Mouse (Mus musculus) lung, postnatal 14 days (tissue): ENCODE measurements around the gene Agap1.

Experiments used
- DNase-seq: peaks from one replicate; pipeline ENCODE4 v3.0.0; 2021

Gene Agap1

GRCm38 (mm10) chr1:89676411-89676810 lies 221.8 kb downstream of the Agap1 start:
- DNase-seq: peak; percentile 51

GRCm38 (mm10) chr1:89680673-89681072 lies 226.1 kb downstream of the Agap1 start:
- no peak for DNase-seq

GRCm38 (mm10) chr1:89688914-89689313 lies 234.3 kb downstream of the Agap1 start:
- no peak for DNase-seq

GRCm38 (mm10) chr1:89689544-89690212 lies 235.1 kb downstream of the Agap1 start:
- no peak for DNase-seq

GRCm38 (mm10) chr1:89691096-89691495 lies 236.5 kb downstream of the Agap1 start:
- DNase-seq: no peak

GRCm38 (mm10) chr1:89692420-89692819 lies 237.8 kb downstream of the Agap1 start:
- no peak for DNase-seq

- no peak for DNase-seq
Observed at GRCm38 (mm10) chr1:89694916-89695315, 240.3 kb downstream of the Agap1 start.

- no peak for DNase-seq
Observed at GRCm38 (mm10) chr1:89697241-89697640, 242.6 kb downstream of the Agap1 start.

GRCm38 (mm10) chr1:89700166-89700565 lies 245.6 kb downstream of the Agap1 start:
- no peak for DNase-seq

- DNase-seq: no peak
Observed at GRCm38 (mm10) chr1:89701162-89701730, 246.6 kb downstream of the Agap1 start.

- no peak for DNase-seq
Observed at GRCm38 (mm10) chr1:89703294-89703693, 248.7 kb downstream of the Agap1 start.

- DNase-seq: no peak
Observed at GRCm38 (mm10) chr1:89705670-89706069, 251.1 kb downstream of the Agap1 start.

GRCm38 (mm10) chr1:89706862-89707261 lies 252.3 kb downstream of the Agap1 start:
- no peak for DNase-seq

- no peak for DNase-seq
Observed at GRCm38 (mm10) chr1:89707756-89708480, 253.3 kb downstream of the Agap1 start.

GRCm38 (mm10) chr1:89709824-89710223 lies 255.2 kb downstream of the Agap1 start:
- DNase-seq: no peak

GRCm38 (mm10) chr1:89713681-89714080 lies 259.1 kb downstream of the Agap1 start:
- DNase-seq: no peak

GRCm38 (mm10) chr1:89714165-89714980 lies 259.8 kb downstream of the Agap1 start:
- DNase-seq: no peak

GRCm38 (mm10) chr1:89716234-89716633 lies 261.6 kb downstream of the Agap1 start:
- no peak for DNase-seq

- peak; percentile 48 for DNase-seq
Observed at GRCm38 (mm10) chr1:89717100-89717499, 262.5 kb downstream of the Agap1 start.

- DNase-seq: peak; percentile 11
Observed at GRCm38 (mm10) chr1:89718782-89719403, 264.3 kb downstream of the Agap1 start.

GRCm38 (mm10) chr1:89724141-89724540 lies 269.5 kb downstream of the Agap1 start:
- no peak for DNase-seq

GRCm38 (mm10) chr1:89724555-89724954 lies 269.9 kb downstream of the Agap1 start:
- no peak for DNase-seq

GRCm38 (mm10) chr1:89724957-89725356 lies 270.4 kb downstream of the Agap1 start:
- no peak for DNase-seq
